Mouse (Mus musculus): ENCODE measurements at regions not wholly inside any gene's neighbourhood (a gene's known extent, or its start where the extent isn't known, plus 50 kb on each side); places are given as distances from the start of the nearest gene placed in this dataset.

- H3K4me1 ChIP-seq (ENCODE audit: control insufficient read depth, insufficient read depth, low read length), result no peaks in the 10 kb centered on the region
- H3K9me3 ChIP-seq (replicated peaks; ENCODE audit: control insufficient read depth, low read length), result 0 out of 2 replicates have a peak, but pooled peaks cover 4% of the 10 kb centered on the region
- WGBS, result 17% methylated on average over 5 of the region's 5 CpGs
- no peaks in the 10 kb centered on the region for H3K27me3 ChIP-seq (replicated peaks; ENCODE audit: control insufficient read depth, insufficient read depth, low read length)
- no peak overlapping the region for H3K9ac ChIP-seq (ENCODE audit: low read length)
- H3K36me3 ChIP-seq (ENCODE audit: control insufficient read depth, insufficient read depth, low read length), result no peaks in the 10 kb centered on the region
- ATAC-seq (no peak), DNase-seq (ENCODE audit: low spot score) (peak; percentile 64)
- H3K4me3 ChIP-seq (ENCODE audit: low read depth, low read length), result no peak overlapping the region
- no peak overlapping the region for H3K27ac ChIP-seq (ENCODE audit: low read depth, low read length)
- H3K4me2 ChIP-seq (ENCODE audit: low read length), result no peak overlapping the region
Measured at GRCm38 (mm10) chr5:119553469-119553868, 117.0 kb upstream of the Tbx3 start.

GRCm38 (mm10) chr5:119557071-119557470 is 113.4 kb upstream of the Tbx3 start:
- Histone ChIP-seq H3K36me3 (ENCODE audit: control insufficient read depth, insufficient read depth, low read length) (no peaks in the 10 kb centered on the region), H3K9ac (ENCODE audit: low read length) (no peak overlapping the region), H3K9me3 (replicated peaks; ENCODE audit: control insufficient read depth, low read length) (0 out of 2 replicates have a peak, but pooled peaks cover 1% of the 10 kb centered on the region), H3K27me3 (replicated peaks; ENCODE audit: control insufficient read depth, insufficient read depth, low read length) (no peaks in the 10 kb centered on the region), H3K27ac (ENCODE audit: low read depth, low read length) (no peak overlapping the region), H3K4me2 (ENCODE audit: low read length) (no peak overlapping the region), H3K4me3 (ENCODE audit: low read depth, low read length) (no peak overlapping the region), H3K4me1 (ENCODE audit: control insufficient read depth, insufficient read depth, low read length) (no peaks in the 10 kb centered on the region)
- ATAC-seq (no peak), DNase-seq (ENCODE audit: low spot score) (no peak)
- WGBS, result 71% methylated on average over 5 of the region's 5 CpGs

GRCm38 (mm10) chr5:119559696-119560095 is 110.8 kb upstream of the Tbx3 start:
- Histone ChIP-seq H3K9ac (ENCODE audit: low read length) (no peak overlapping the region), H3K27me3 (replicated peaks; ENCODE audit: control insufficient read depth, insufficient read depth, low read length) (no peaks in the 10 kb centered on the region), H3K27ac (ENCODE audit: low read depth, low read length) (no peak overlapping the region), H3K4me3 (ENCODE audit: low read depth, low read length) (no peak overlapping the region), H3K9me3 (replicated peaks; ENCODE audit: control insufficient read depth, low read length) (no peaks in the 10 kb centered on the region), H3K4me1 (ENCODE audit: control insufficient read depth, insufficient read depth, low read length) (0 out of 2 replicates have a peak, but pooled peaks cover 3% of the 10 kb centered on the region), H3K4me2 (ENCODE audit: low read length) (no peak overlapping the region), H3K36me3 (ENCODE audit: control insufficient read depth, insufficient read depth, low read length) (no peaks in the 10 kb centered on the region)
- DNase-seq (ENCODE audit: low spot score) (no peak), ATAC-seq (no peak)
- 93% methylated on average over 11 of the region's 11 CpGs for WGBS

- no peak for DNase-seq (ENCODE audit: low spot score)
- Histone ChIP-seq H3K4me3 (ENCODE audit: low read depth, low read length) (no peak overlapping the region), H3K4me2 (ENCODE audit: low read length) (no peak overlapping the region), H3K27me3 (replicated peaks; ENCODE audit: control insufficient read depth, insufficient read depth, low read length) (no peaks in the 10 kb centered on the region), H3K9me3 (replicated peaks; ENCODE audit: control insufficient read depth, low read length) (no peaks in the 10 kb centered on the region), H3K9ac (ENCODE audit: low read length) (no peak overlapping the region), H3K36me3 (ENCODE audit: control insufficient read depth, insufficient read depth, low read length) (no peaks in the 10 kb centered on the region), H3K4me1 (ENCODE audit: control insufficient read depth, insufficient read depth, low read length) (0 out of 2 replicates have a peak, but pooled peaks cover 3% of the 10 kb centered on the region), H3K27ac (ENCODE audit: low read depth, low read length) (no peak overlapping the region)
- no peak for ATAC-seq
- 96% methylated on average over 5 of the region's 5 CpGs for WGBS
Measured at GRCm38 (mm10) chr5:119560392-119560791, 110.1 kb upstream of the Tbx3 start.

GRCm38 (mm10) chr5:119561531-119561930 is 108.9 kb upstream of the Tbx3 start:
- Histone ChIP-seq H3K4me3 (ENCODE audit: low read depth, low read length) (no peak overlapping the region), H3K27me3 (replicated peaks; ENCODE audit: control insufficient read depth, insufficient read depth, low read length) (no peaks in the 10 kb centered on the region), H3K4me1 (ENCODE audit: control insufficient read depth, insufficient read depth, low read length) (0 out of 2 replicates have a peak, but pooled peaks cover 3% of the 10 kb centered on the region), H3K4me2 (ENCODE audit: low read length) (no peak overlapping the region), H3K27ac (ENCODE audit: low read depth, low read length) (no peak overlapping the region), H3K9ac (ENCODE audit: low read length) (no peak overlapping the region), H3K9me3 (replicated peaks; ENCODE audit: control insufficient read depth, low read length) (no peaks in the 10 kb centered on the region), H3K36me3 (ENCODE audit: control insufficient read depth, insufficient read depth, low read length) (no peaks in the 10 kb centered on the region)
- DNase-seq (ENCODE audit: low spot score) (no peak), ATAC-seq (no peak)
- WGBS, result 90% methylated on average over 7 of the region's 7 CpGs

- 24% methylated on average over 33 of the region's 33 CpGs for WGBS
- no peaks in the 10 kb centered on the region for H3K27me3 ChIP-seq (replicated peaks; ENCODE audit: control insufficient read depth, insufficient read depth, low read length)
- no peaks in the 10 kb centered on the region for H3K36me3 ChIP-seq (ENCODE audit: control insufficient read depth, insufficient read depth, low read length)
- no peak for ATAC-seq
- peak overlapping the region; percentile 29; the same call in 1 of the 2 replicates for H3K9ac ChIP-seq (ENCODE audit: low read length)
- H3K4me2 ChIP-seq (ENCODE audit: low read length), result peak overlapping the region; percentile 20; the same call in 1 of the 2 replicates
- no peak overlapping the region for H3K27ac ChIP-seq (ENCODE audit: low read depth, low read length)
- 0 out of 2 replicates have a peak, but pooled peaks cover 3% of the 10 kb centered on the region for H3K4me1 ChIP-seq (ENCODE audit: control insufficient read depth, insufficient read depth, low read length)
- no peak overlapping the region for H3K4me3 ChIP-seq (ENCODE audit: low read depth, low read length)
- peak; percentile 41 for DNase-seq (ENCODE audit: low spot score)
- no peaks in the 10 kb centered on the region for H3K9me3 ChIP-seq (replicated peaks; ENCODE audit: control insufficient read depth, low read length)
Measured at GRCm38 (mm10) chr5:119563510-119564351, 106.7 kb upstream of the Tbx3 start.

- Histone ChIP-seq H3K9me3 (replicated peaks; ENCODE audit: control insufficient read depth, low read length) (0 out of 2 replicates have a peak, but pooled peaks cover 3% of the 10 kb centered on the region), H3K9ac (ENCODE audit: low read length) (no peak overlapping the region), H3K27ac (ENCODE audit: low read depth, low read length) (no peak overlapping the region), H3K36me3 (ENCODE audit: control insufficient read depth, insufficient read depth, low read length) (no peaks in the 10 kb centered on the region), H3K4me1 (ENCODE audit: control insufficient read depth, insufficient read depth, low read length) (0 out of 2 replicates have a peak, but pooled peaks cover 3% of the 10 kb centered on the region), H3K4me3 (ENCODE audit: low read depth, low read length) (no peak overlapping the region), H3K27me3 (replicated peaks; ENCODE audit: control insufficient read depth, insufficient read depth, low read length) (no peaks in the 10 kb centered on the region), H3K4me2 (ENCODE audit: low read length) (no peak overlapping the region)
- WGBS, result 85% methylated on average over 11 of the region's 11 CpGs
- DNase-seq (ENCODE audit: low spot score) (no peak), ATAC-seq (no peak)
Measured at GRCm38 (mm10) chr5:119567639-119568038, 102.8 kb upstream of the Tbx3 start.

GRCm38 (mm10) chr5:119570054-119570453 is 100.4 kb upstream of the Tbx3 start:
- Histone ChIP-seq H3K9ac (ENCODE audit: low read length) (no peak overlapping the region), H3K27ac (ENCODE audit: low read depth, low read length) (no peak overlapping the region), H3K4me2 (ENCODE audit: low read length) (no peak overlapping the region), H3K4me3 (ENCODE audit: low read depth, low read length) (no peak overlapping the region), H3K9me3 (replicated peaks; ENCODE audit: control insufficient read depth, low read length) (peaks cover 9% of the 10 kb centered on the region; the same call in 1 of the 2 replicates), H3K36me3 (ENCODE audit: control insufficient read depth, insufficient read depth, low read length) (no peaks in the 10 kb centered on the region), H3K27me3 (replicated peaks; ENCODE audit: control insufficient read depth, insufficient read depth, low read length) (no peaks in the 10 kb centered on the region), H3K4me1 (ENCODE audit: control insufficient read depth, insufficient read depth, low read length) (no peaks in the 10 kb centered on the region)
- ATAC-seq (no peak), DNase-seq (ENCODE audit: low spot score) (no peak)
- WGBS, result 76% methylated on average over 8 of the region's 8 CpGs

- 93% methylated on average over 3 of the region's 3 CpGs for WGBS
- Histone ChIP-seq H3K9me3 (replicated peaks; ENCODE audit: control insufficient read depth, low read length) (peaks cover 9% of the 10 kb centered on the region; the same call in 1 of the 2 replicates), H3K9ac (ENCODE audit: low read length) (no peak overlapping the region), H3K27me3 (replicated peaks; ENCODE audit: control insufficient read depth, insufficient read depth, low read length) (no peaks in the 10 kb centered on the region), H3K4me3 (ENCODE audit: low read depth, low read length) (no peak overlapping the region), H3K4me1 (ENCODE audit: control insufficient read depth, insufficient read depth, low read length) (no peaks in the 10 kb centered on the region), H3K36me3 (ENCODE audit: control insufficient read depth, insufficient read depth, low read length) (no peaks in the 10 kb centered on the region), H3K4me2 (ENCODE audit: low read length) (no peak overlapping the region), H3K27ac (ENCODE audit: low read depth, low read length) (no peak overlapping the region)
- DNase-seq (ENCODE audit: low spot score) (no peak), ATAC-seq (no peak)
Measured at GRCm38 (mm10) chr5:119571644-119572043, 98.8 kb upstream of the Tbx3 start.
